Mouse (Mus musculus): ENCODE data around the gene Tmem117.

Gene Tmem117

GRCm38 (mm10) chr15:94628830-94629601 lies at the start of gene Tmem117:
Gene Tmem117 (plus strand): TSS chr15:94629232.
- peak; percentile 66 for DNase-seq

- no peak for DNase-seq
Observed at GRCm38 (mm10) chr15:94582000-94582593, 46.9 kb upstream of the Tmem117 start.

GRCm38 (mm10) chr15:94583153-94583552 lies 45.9 kb upstream of the Tmem117 start:
- DNase-seq = no peak

GRCm38 (mm10) chr15:94584738-94585137 lies 44.3 kb upstream of the Tmem117 start:
- DNase-seq = no peak

- no peak for DNase-seq
Observed at GRCm38 (mm10) chr15:94587826-94588715, 41.0 kb upstream of the Tmem117 start.

- DNase-seq = peak; percentile 98 to 99
Observed at GRCm38 (mm10) chr15:94589219-94590075, 39.6 kb upstream of the Tmem117 start, which contains the start of gene Twf1. Gene Twf1 (minus strand): TSS chr15:94589889.

- no peak for DNase-seq
Observed at GRCm38 (mm10) chr15:94590083-94590482, 38.9 kb upstream of the Tmem117 start.

GRCm38 (mm10) chr15:94591356-94591755 lies 37.7 kb upstream of the Tmem117 start:
- no peak for DNase-seq

- no peak for DNase-seq
Observed at GRCm38 (mm10) chr15:94593586-94593985, 35.4 kb upstream of the Tmem117 start.

- DNase-seq = no peak
Observed at GRCm38 (mm10) chr15:94600145-94600707, 28.8 kb upstream of the Tmem117 start.

GRCm38 (mm10) chr15:94601339-94601738 lies 27.7 kb upstream of the Tmem117 start:
- DNase-seq = peak; percentile 51 to 55

- DNase-seq = no peak
Observed at GRCm38 (mm10) chr15:94602441-94602840, 26.6 kb upstream of the Tmem117 start.

GRCm38 (mm10) chr15:94607768-94608167 lies 21.3 kb upstream of the Tmem117 start:
- DNase-seq = no peak

- no peak for DNase-seq
Observed at GRCm38 (mm10) chr15:94616036-94616435, 13.0 kb upstream of the Tmem117 start.

- DNase-seq = no peak
Observed at GRCm38 (mm10) chr15:94620909-94621308, 8.1 kb upstream of the Tmem117 start.

- DNase-seq = no peak
Observed at GRCm38 (mm10) chr15:94628463-94628829, 586 bp upstream of the Tmem117 start.

GRCm38 (mm10) chr15:94630553-94630952 lies 1.5 kb downstream of the Tmem117 start:
- no peak for DNase-seq

GRCm38 (mm10) chr15:94634524-94634923 lies 5.5 kb downstream of the Tmem117 start:
- no peak for DNase-seq

GRCm38 (mm10) chr15:94638207-94638606 lies 9.2 kb downstream of the Tmem117 start:
- DNase-seq = no peak

GRCm38 (mm10) chr15:94639126-94639525 lies 10.1 kb downstream of the Tmem117 start:
- DNase-seq = no peak

- no peak for DNase-seq
Observed at GRCm38 (mm10) chr15:94646012-94646411, 17.0 kb downstream of the Tmem117 start.

- peak in 1 of 2 experiments; percentile 29 for DNase-seq
Observed at GRCm38 (mm10) chr15:94648430-94648829, 19.4 kb downstream of the Tmem117 start.

All from cerebellum, postnatal 36 days (tissue).